Mouse (Mus musculus): Measurements from ENCODE around the gene Mobp. TPM values are rescaled to one million over a fixed set of nuclear protein-coding genes. Genes with fewer than 3 reads are reported as not detected.
"Not testable (repeated sequence)": the region's sequence is repeated elsewhere in the genome, so short reads cannot be mapped to it uniquely, and the experiment has no call there.

The Mobp gene
- 425 TPM in 1 of 2 replicates, not detected in the other for polyA plus RNA-seq (2012; ENCODE audit: insufficient read depth, insufficient read length, low replicate concordance, missing spikeins)

- WGBS, result 50% methylated on average over 11 of the region's 11 CpGs
- H3K4me3 ChIP-seq (ENCODE audit: insufficient read depth, low read depth, low read length), result no peak within 1 kb of the TSS
- H3K4me1 ChIP-seq (ENCODE audit: control insufficient read depth, insufficient read depth, low read length), result no peaks in the 10 kb centered on the region
- TF ChIP-seq CTCF (IDR thresholded peaks at IDR 0.05; ENCODE audit: insufficient read depth, low read depth, low read length) (no peak), POLR2A (IDR thresholded peaks at IDR 0.05; ENCODE audit: insufficient read depth, low read depth, low read length) (no peak)
- H3K27ac ChIP-seq (ENCODE audit: insufficient read depth, low read depth, low read length), result no peak within 1 kb of the TSS
These were observed at the start of gene Mobp for GRCm38 (mm10) chr9:120149222-120149828. TSS of gene Mobp (plus strand) at chr9:120149707.

GRCm38 (mm10) chr9:120101165-120101564, 48.3 kb upstream of the Mobp start:
- Histone ChIP-seq H3K27ac (ENCODE audit: insufficient read depth, low read depth, low read length) (no peak overlapping the region), H3K4me1 (ENCODE audit: control insufficient read depth, insufficient read depth, low read length) (peaks cover 4% of the 10 kb centered on the region; the same call in 1 of the 2 replicates), H3K4me3 (ENCODE audit: insufficient read depth, low read depth, low read length) (no peak overlapping the region)
- 100% methylated on average over 2 of the region's 2 CpGs for WGBS
- TF ChIP-seq POLR2A (IDR thresholded peaks at IDR 0.05; ENCODE audit: insufficient read depth, low read depth, low read length) (no peak), CTCF (IDR thresholded peaks at IDR 0.05; ENCODE audit: insufficient read depth, low read depth, low read length) (no peak)

GRCm38 (mm10) chr9:120108953-120109352, 40.6 kb upstream of the Mobp start:
- H3K4me3 ChIP-seq (ENCODE audit: insufficient read depth, low read depth, low read length); H3K4me1 ChIP-seq (ENCODE audit: control insufficient read depth, insufficient read depth, low read length); H3K27ac ChIP-seq (ENCODE audit: insufficient read depth, low read depth, low read length): not testable (repeated sequence)
- 94% methylated on average over 12 of the region's 12 CpGs for WGBS

GRCm38 (mm10) chr9:120110211-120111018, 39.1 kb upstream of the Mobp start, which contains the start of gene Slc25a38:
TSS of gene Slc25a38 (plus strand) at chr9:120110374.
- under 1% methylated on average over 62 of the region's 62 CpGs for WGBS
- peak within 1 kb of the TSS; percentile 95 for H3K4me3 ChIP-seq (ENCODE audit: insufficient read depth, low read depth, low read length)
- peak; percentile 52; the same call in 1 of the 2 replicates for TF ChIP-seq CTCF (IDR thresholded peaks at IDR 0.05; ENCODE audit: insufficient read depth, low read depth, low read length)
- peak; percentile 91 for TF ChIP-seq POLR2A (IDR thresholded peaks at IDR 0.05; ENCODE audit: insufficient read depth, low read depth, low read length)
- peak within 1 kb of the TSS; percentile 90 for H3K27ac ChIP-seq (ENCODE audit: insufficient read depth, low read depth, low read length)
- H3K4me1 ChIP-seq (ENCODE audit: control insufficient read depth, insufficient read depth, low read length), result peaks cover 8% of the 10 kb centered on the region

- Histone ChIP-seq H3K4me1 (ENCODE audit: control insufficient read depth, insufficient read depth, low read length) (peaks cover 11% of the 10 kb centered on the region), H3K27ac (ENCODE audit: insufficient read depth, low read depth, low read length) (peak overlapping the region; percentile 3; the same call in 1 of the 2 replicates), H3K4me3 (ENCODE audit: insufficient read depth, low read depth, low read length) (peak overlapping the region; percentile 95; the same call in 1 of the 2 replicates)
- TF ChIP-seq POLR2A (IDR thresholded peaks at IDR 0.05; ENCODE audit: insufficient read depth, low read depth, low read length) (no peak), CTCF (IDR thresholded peaks at IDR 0.05; ENCODE audit: insufficient read depth, low read depth, low read length) (no peak)
- WGBS, result 58% methylated on average over 15 of the region's 15 CpGs
These were observed 38.2 kb upstream of the Mobp start for GRCm38 (mm10) chr9:120111156-120111945.

- TF ChIP-seq POLR2A (IDR thresholded peaks at IDR 0.05; ENCODE audit: insufficient read depth, low read depth, low read length), result no peak
- TF ChIP-seq CTCF (IDR thresholded peaks at IDR 0.05; ENCODE audit: insufficient read depth, low read depth, low read length), result no peak
- H3K4me1 ChIP-seq (ENCODE audit: control insufficient read depth, insufficient read depth, low read length), result peaks cover 11% of the 10 kb centered on the region
- H3K27ac ChIP-seq (ENCODE audit: insufficient read depth, low read depth, low read length), result no peak overlapping the region
- WGBS, result 93% methylated on average over 6 of the region's 6 CpGs
- no peak overlapping the region for H3K4me3 ChIP-seq (ENCODE audit: insufficient read depth, low read depth, low read length)
These were observed 37.0 kb upstream of the Mobp start for GRCm38 (mm10) chr9:120112472-120112871.

GRCm38 (mm10) chr9:120113456-120113855, 36.1 kb upstream of the Mobp start:
- 98% methylated on average over 7 of the region's 7 CpGs for whole genome bisulfite sequencing
- TF ChIP-seq POLR2A (IDR thresholded peaks at IDR 0.05; ENCODE audit: insufficient read depth, low read depth, low read length) (no peak), CTCF (IDR thresholded peaks at IDR 0.05; ENCODE audit: insufficient read depth, low read depth, low read length) (no peak)
- no peak overlapping the region for H3K27ac ChIP-seq (ENCODE audit: insufficient read depth, low read depth, low read length)
- no peak overlapping the region for H3K4me3 ChIP-seq (ENCODE audit: insufficient read depth, low read depth, low read length)
- H3K4me1 ChIP-seq (ENCODE audit: control insufficient read depth, insufficient read depth, low read length), result peaks cover 11% of the 10 kb centered on the region

- no peak overlapping the region for H3K4me3 ChIP-seq (ENCODE audit: insufficient read depth, low read depth, low read length)
- WGBS, result 77% methylated on average over 17 of the region's 17 CpGs
- H3K27ac ChIP-seq (ENCODE audit: insufficient read depth, low read depth, low read length), result no peak overlapping the region
- TF ChIP-seq CTCF (IDR thresholded peaks at IDR 0.05; ENCODE audit: insufficient read depth, low read depth, low read length), result no peak
- TF ChIP-seq POLR2A (IDR thresholded peaks at IDR 0.05; ENCODE audit: insufficient read depth, low read depth, low read length), result no peak
- peaks cover 11% of the 10 kb centered on the region for H3K4me1 ChIP-seq (ENCODE audit: control insufficient read depth, insufficient read depth, low read length)
These were observed 35.3 kb upstream of the Mobp start for GRCm38 (mm10) chr9:120114051-120114788.
